Mouse (Mus musculus) ES-Bruce4 (cell line): ENCODE results near the gene 2700097O09Rik. TPM values are rescaled to one million over a fixed set of nuclear protein-coding genes. Genes with fewer than 3 reads are reported as not detected.

Experiments
- H3K27ac ChIP-seq: 2 replicates; pipeline ENCODE4 v1.5.1; 2012; ENCODE audit warnings: low read length, inconsistent platforms; ENCODE audit not compliant: insufficient read depth
- H3K27me3 ChIP-seq: 2 replicates; pipeline ENCODE4 v1.6.1; 2012; ENCODE audit warnings: mild to moderate bottlenecking, low read length, inconsistent platforms; ENCODE audit not compliant: control insufficient read depth, poor library complexity, insufficient read depth, severe bottlenecking
- H3K36me3 ChIP-seq: 2 replicates; pipeline ENCODE4 v1.6.1; 2012; ENCODE audit warnings: inconsistent platforms, mild to moderate bottlenecking, low read length, moderate library complexity; ENCODE audit not compliant: control insufficient read depth, poor library complexity, insufficient read depth, severe bottlenecking
- H3K4me1 ChIP-seq: one replicate; pipeline ENCODE4 v1.8.1; 2011; ENCODE audit warnings: low read length; ENCODE audit not compliant: control insufficient read depth, insufficient read depth
- H3K4me3 ChIP-seq: 2 replicates; pipeline ENCODE4 v1.5.1; 2011; ENCODE audit warnings: low read depth, mild to moderate bottlenecking, low read length
- H3K9ac ChIP-seq: 2 replicates; pipeline ENCODE4 v1.6.1; 2012; ENCODE audit warnings: low read depth, mild to moderate bottlenecking, inconsistent platforms; ENCODE audit not compliant: poor library complexity, severe bottlenecking
- H3K9me3 ChIP-seq: replicated peaks from 2 replicates; pipeline ENCODE4 v1.6.1; 2012; ENCODE audit warnings: mild to moderate bottlenecking, low read length, inconsistent platforms; ENCODE audit not compliant: control insufficient read depth, poor library complexity, insufficient read depth, severe bottlenecking
- CTCF ChIP-seq: IDR thresholded peaks from one replicate; pipeline ENCODE4 v1.8.1; 2011; ENCODE audit warnings: low read depth, low read length
- EP300 ChIP-seq: IDR thresholded peaks from 2 replicates; pipeline ENCODE4 v1.6.1; 2011; ENCODE audit warnings: low read depth, low read length; ENCODE audit not compliant: insufficient read depth
- POLR2A ChIP-seq: IDR thresholded peaks from one replicate; pipeline ENCODE4 v1.8.1; 2011; ENCODE audit warnings: low read length; ENCODE audit not compliant: insufficient read depth
- polyA plus RNA-seq: library from polyadenylated mRNA; stranded (reverse); fragments of >200 nt; gene quantifications from 2 replicates; pipeline ENCODE4 v1.2.4, GENCODE M21; 2011; ENCODE audit warnings: low read depth; ENCODE audit not compliant: missing spikeins, insufficient read depth, insufficient read length

Gene 2700097O09Rik
- polyA plus RNA-seq, 1 experiment, result 46.7 TPM

GRCm38 (mm10) chr12:55059812-55060211, 20.1 kb downstream of the 2700097O09Rik start:
- H3K4me1 ChIP-seq, result no peaks in the 10 kb centered on the region
- TF ChIP-seq CTCF (no peak), POLR2A (no peak), EP300 (no peak)
- H3K9ac ChIP-seq, result no peak overlapping the region
- H3K27ac ChIP-seq, result no peak overlapping the region
- H3K36me3 ChIP-seq, result peaks cover 8% of the 10 kb centered on the region
- no peaks in the 10 kb centered on the region for H3K9me3 ChIP-seq
- no peaks in the 10 kb centered on the region for H3K27me3 ChIP-seq
- no peak overlapping the region for H3K4me3 ChIP-seq

GRCm38 (mm10) chr12:55058865-55059615, 20.9 kb downstream of the 2700097O09Rik start:
- TF ChIP-seq EP300, result no peak
- no peak for TF ChIP-seq CTCF
- no peak for TF ChIP-seq POLR2A

GRCm38 (mm10) chr12:55056703-55057102, 23.2 kb downstream of the 2700097O09Rik start:
- H3K36me3 ChIP-seq, result peaks cover 8% of the 10 kb centered on the region
- TF ChIP-seq EP300 (no peak), CTCF (no peak), POLR2A (no peak)
- H3K4me1 ChIP-seq, result no peaks in the 10 kb centered on the region
- H3K27me3 ChIP-seq, result no peaks in the 10 kb centered on the region
- H3K27ac ChIP-seq, result no peak overlapping the region
- H3K4me3 ChIP-seq, result no peak overlapping the region
- no peaks in the 10 kb centered on the region for H3K9me3 ChIP-seq
- no peak overlapping the region for H3K9ac ChIP-seq

More at GRCm38 (mm10) chr12:55058865-55059615, 20.9 kb downstream of the 2700097O09Rik start:
- peaks cover 8% of the 10 kb centered on the region for H3K36me3 ChIP-seq
- no peak overlapping the region for H3K27ac ChIP-seq
- no peaks in the 10 kb centered on the region for H3K27me3 ChIP-seq
- no peak overlapping the region for H3K4me3 ChIP-seq
- no peaks in the 10 kb centered on the region for H3K9me3 ChIP-seq
- H3K9ac ChIP-seq, result no peak overlapping the region
- H3K4me1 ChIP-seq, result no peaks in the 10 kb centered on the region

GRCm38 (mm10) chr12:55054551-55055241, 25.2 kb downstream of the 2700097O09Rik start:
- Histone ChIP-seq H3K27ac (no peak overlapping the region), H3K9me3 (no peaks in the 10 kb centered on the region), H3K4me3 (no peak overlapping the region), H3K27me3 (no peaks in the 10 kb centered on the region), H3K9ac (no peak overlapping the region), H3K4me1 (no peaks in the 10 kb centered on the region), H3K36me3 (peaks cover 6% of the 10 kb centered on the region)
- TF ChIP-seq POLR2A (no peak), CTCF (no peak), EP300 (no peak)

GRCm38 (mm10) chr12:55053267-55053666, 26.6 kb downstream of the 2700097O09Rik start:
- Histone ChIP-seq H3K9me3 (no peaks in the 10 kb centered on the region), H3K4me3 (no peak overlapping the region), H3K9ac (no peak overlapping the region), H3K36me3 (no peaks in the 10 kb centered on the region; the same call in none of the 2 replicates), H3K27me3 (no peaks in the 10 kb centered on the region), H3K27ac (no peak overlapping the region), H3K4me1 (no peaks in the 10 kb centered on the region)
- TF ChIP-seq CTCF (no peak), EP300 (no peak), POLR2A (no peak)
